Mouse (Mus musculus): ENCODE data around the gene Grin2d. TPM values are rescaled to one million over a fixed set of nuclear protein-coding genes. Genes with fewer than 3 reads are reported as not detected.
A peak's percentile ranks its signal among the peaks of the same experiment; 100 is the strongest.

Grin2d gene
- total RNA-seq, 2 experiments from 2014 or later: 1.4 to 1.5 TPM

DNA sequence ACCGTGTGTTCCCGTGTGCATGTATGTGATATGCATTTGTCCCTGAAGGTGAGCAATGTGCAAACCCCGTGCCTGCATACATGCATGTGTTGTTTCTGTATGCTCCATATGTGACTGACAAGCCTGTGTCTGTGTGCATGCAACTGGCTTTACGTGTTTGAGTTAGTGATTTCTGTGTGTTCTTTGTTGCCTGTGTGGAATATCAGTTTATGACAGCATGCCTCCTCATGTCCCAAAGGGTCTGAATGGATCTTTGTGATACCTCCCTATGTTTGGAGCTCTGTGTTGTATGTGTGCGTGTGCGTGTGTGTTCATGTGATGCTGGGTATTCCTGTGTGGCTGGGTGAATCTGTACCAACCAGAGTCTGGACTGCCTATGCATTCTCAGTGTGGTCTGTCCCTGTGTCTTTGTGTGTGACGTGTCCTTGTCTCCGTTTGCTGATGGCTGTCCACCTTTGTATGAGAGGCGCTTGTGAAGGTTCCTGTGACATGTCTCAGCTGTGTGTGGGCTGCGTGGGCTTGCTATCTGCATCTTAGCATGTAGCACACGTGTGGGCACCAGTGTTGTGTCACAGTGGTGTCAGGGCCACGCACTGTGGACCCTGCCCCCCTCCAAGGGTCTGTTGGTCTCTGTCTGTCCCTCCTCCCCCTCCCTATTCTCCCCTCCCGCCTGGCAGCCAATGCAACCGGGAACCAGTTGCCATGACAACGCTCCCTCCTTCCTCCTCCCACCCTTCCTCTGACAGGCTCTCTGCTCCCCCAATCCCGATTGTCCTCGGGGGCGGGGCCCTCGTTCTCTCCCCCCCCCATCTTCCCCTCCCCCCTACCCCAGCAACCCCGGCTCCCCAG, 93.4 kb downstream of the Grin2d start, which contains the start of gene Sult2b1:
Sult2b1 (minus strand) TSS at position 146 of the 849 bp plus-strand sequence.
- DNase-seq: no peak

DNA sequence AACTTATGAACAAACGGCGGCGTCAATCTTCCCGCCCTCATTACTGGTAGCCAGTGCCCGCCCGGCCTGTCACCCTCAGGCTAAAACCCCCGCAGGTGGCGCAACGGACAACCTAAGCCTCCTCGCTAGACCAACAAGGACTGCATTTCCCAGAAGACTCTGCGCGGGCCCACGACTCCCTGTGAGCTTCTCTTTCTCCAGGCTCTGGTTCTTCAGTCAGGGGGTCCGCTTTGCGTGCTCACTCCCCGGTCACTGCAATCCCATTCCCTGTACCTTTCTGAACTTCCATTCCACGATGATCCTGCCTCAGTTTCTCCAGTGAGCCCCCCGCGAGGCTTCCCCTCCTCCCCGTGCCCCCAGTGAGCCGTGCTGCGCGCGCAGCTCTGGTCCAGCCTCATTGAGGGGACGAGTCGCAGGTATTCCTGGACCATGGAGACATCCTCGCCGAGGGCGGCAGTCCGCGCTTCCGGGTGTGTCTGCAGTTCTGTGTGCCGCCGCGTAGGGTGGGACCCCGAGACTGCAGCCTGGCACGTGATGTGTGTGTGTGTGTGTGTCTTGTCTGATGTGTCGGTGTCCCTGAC, 94.6 kb downstream of the Grin2d start, which contains the start of gene Lmtk3:
Lmtk3 (plus strand) TSS at position 228 of the 581 bp plus-strand sequence.
- DNase-seq: peak in 1 of 2 experiments; percentile 43

DNA sequence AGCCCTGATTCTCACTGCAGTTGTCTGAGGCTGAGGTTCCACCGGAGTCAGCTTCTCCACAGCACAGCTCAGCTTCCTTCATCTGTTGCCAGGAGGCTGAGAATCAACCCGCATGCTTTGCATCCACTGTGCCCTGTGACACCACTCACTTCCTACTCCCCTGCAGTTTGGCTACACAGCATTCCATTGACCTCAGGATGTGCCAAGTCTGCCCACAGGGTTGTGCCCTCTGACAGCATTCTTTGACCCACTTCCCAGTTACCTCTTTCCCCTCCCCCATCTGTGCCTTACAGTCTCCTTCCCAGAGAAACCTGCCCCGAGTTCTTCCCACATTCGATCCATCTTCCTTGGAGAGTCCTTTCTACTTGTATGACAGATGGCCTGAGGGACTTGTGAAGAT, 95.9 kb downstream of the Grin2d start:
- DNase-seq: no peak

Other genes starting within 250 kb of the Grin2d start
- gene Mamstr, start 238.4 kb downstream of the Grin2d start, total RNA-seq (2021): 1 to 10 TPM; 2.4 to 2.6 TPM
- under 1 TPM; 0.42 to 0.46 TPM for gene Fut2, start 212.0 kb downstream of the Grin2d start, total RNA-seq (2021)
- gene Ntn5, start 194.4 kb downstream of the Grin2d start, total RNA-seq (2021): not detected
- gene Sec1, start 184.0 kb downstream of the Grin2d start, total RNA-seq (2021): under 1 TPM; 0.18 to 0.30 TPM
- gene Car11, start 178.5 kb downstream of the Grin2d start, total RNA-seq (2021): 1 to 10 TPM; 3.4 to 5.9 TPM
- gene Dbp, start 173.3 kb downstream of the Grin2d start, total RNA-seq (2021): 10 to 100 TPM; 12.1 to 15.0 TPM
- 100 to 1,000 TPM; 574 to 615 TPM for gene Rpl18, start 162.9 kb downstream of the Grin2d start, total RNA-seq (2021)
- 10 to 100 TPM; 18.4 to 20.2 TPM for gene Sphk2, start 160.4 kb downstream of the Grin2d start, total RNA-seq (2021)
- gene Fam83e, start 157.2 kb downstream of the Grin2d start, total RNA-seq (2021): under 1 TPM; 0.30 to 0.62 TPM
- gene Spaca4, start 152.6 kb downstream of the Grin2d start, total RNA-seq (2021): not detected
- not detected for gene Lmtk3, start 94.6 kb downstream of the Grin2d start, total RNA-seq (2021)
- gene Sult2b1, start 93.7 kb downstream of the Grin2d start, total RNA-seq (2021): not detected
- 10 to 100 TPM; 65.8 to 68.9 TPM for gene Cyth2, start 63.8 kb downstream of the Grin2d start, total RNA-seq (2021)
- 1 to 10 TPM; 1.2 to 1.8 TPM for gene Kcnj14, start 53.6 kb downstream of the Grin2d start, total RNA-seq (2021)
- 10 to 100 TPM; 15.0 to 15.2 TPM for gene Grwd1, start 47.4 kb downstream of the Grin2d start, total RNA-seq (2021)
- 100 to 1,000 TPM; 105 to 125 TPM for gene Kdelr1, start 5.6 kb downstream of the Grin2d start, total RNA-seq (2021)
- not detected for gene Syngr4, start 18.3 kb upstream of the Grin2d start, total RNA-seq (2021)
- gene Tmem143, start 18.6 kb upstream of the Grin2d start, total RNA-seq (2021): 100 to 1,000 TPM; 124 to 125 TPM
- 10 to 100 TPM; 19.1 to 25.0 TPM for gene Emp3, start 43.0 kb upstream of the Grin2d start, total RNA-seq (2021)
- 1 to 10 TPM in 1 of 2 experiments, under 1 TPM in 1; 0.89 to 1.3 TPM for gene Ccdc114, start 45.7 kb upstream of the Grin2d start, total RNA-seq (2021)
- gene Abcc6, start 151.9 kb upstream of the Grin2d start, total RNA-seq (2021): not detected
- 10 to 100 TPM; 88.0 to 95.9 TPM for gene Nomo1, start 155.3 kb upstream of the Grin2d start, total RNA-seq (2021)
- 100 to 1,000 TPM; 114 to 120 TPM for gene Kcnj11, start 222.4 kb upstream of the Grin2d start, total RNA-seq (2021)